Mouse (Mus musculus): Measurements from ENCODE around the gene Dtymk. TPM values are rescaled to one million over a fixed set of nuclear protein-coding genes. Genes with fewer than 3 reads are reported as not detected.

Gene Dtymk
- polyA plus RNA-seq, 1 experiment from 2014 or later, result 280 TPM

GRCm38 (mm10) chr1:93800670-93801503, 847 bp downstream of the Dtymk start:
- WGBS, result 74% methylated on average over 21 of the region's 21 CpGs
- Histone ChIP-seq H3K27ac (ENCODE audit: low read length) (peak overlapping the region; percentile 84), H3K9me3 (ENCODE audit: control insufficient read depth, low read depth, low read length) (no peaks in the 10 kb centered on the region), H3K4me3 (ENCODE audit: low read depth, low read length) (peak overlapping the region; percentile 74), H3K36me3 (ENCODE audit: control insufficient read depth, insufficient read depth, low read length) (peaks cover 15% of the 10 kb centered on the region), H3K4me2 (replicated peaks; ENCODE audit: low read depth, low read length) (peak overlapping the region; percentile 80), H3K27me3 (ENCODE audit: control insufficient read depth, insufficient read depth, low read length) (no peaks in the 10 kb centered on the region), H3K9ac (replicated peaks; ENCODE audit: low read depth, low read length) (peak overlapping the region; percentile 69), H3K4me1 (ENCODE audit: control insufficient read depth, insufficient read depth, low read length) (peaks cover 27% of the 10 kb centered on the region; the same call in 1 of the 2 replicates)
- no peak for ATAC-seq (ENCODE audit: insufficient number of reproducible peaks, insufficient read depth, low FRiP score, low read depth)

- Histone ChIP-seq H3K4me3 (ENCODE audit: low read depth, low read length) (no peak overlapping the region), H3K4me1 (ENCODE audit: control insufficient read depth, insufficient read depth, low read length) (0 out of 2 replicates have a peak, but pooled peaks cover 2% of the 10 kb centered on the region), H3K27me3 (ENCODE audit: control insufficient read depth, insufficient read depth, low read length) (no peaks in the 10 kb centered on the region), H3K9ac (replicated peaks; ENCODE audit: low read depth, low read length) (no peak overlapping the region), H3K9me3 (ENCODE audit: control insufficient read depth, low read depth, low read length) (peaks cover 3% of the 10 kb centered on the region; the same call in 1 of the 2 replicates), H3K4me2 (replicated peaks; ENCODE audit: low read depth, low read length) (no peak overlapping the region), H3K27ac (ENCODE audit: low read length) (no peak overlapping the region), H3K36me3 (ENCODE audit: control insufficient read depth, insufficient read depth, low read length) (peaks cover 52% of the 10 kb centered on the region)
- no peak for ATAC-seq (ENCODE audit: insufficient number of reproducible peaks, insufficient read depth, low FRiP score, low read depth)
- 79% methylated on average over 8 of the region's 8 CpGs for WGBS
Observed at GRCm38 (mm10) chr1:93795886-93796285, 5.8 kb downstream of the Dtymk start.

GRCm38 (mm10) chr1:93794526-93794925, 7.2 kb downstream of the Dtymk start:
- WGBS, result 92% methylated on average over 8 of the region's 8 CpGs
- Histone ChIP-seq H3K9me3 (ENCODE audit: control insufficient read depth, low read depth, low read length) (peaks cover 4% of the 10 kb centered on the region; the same call in 1 of the 2 replicates), H3K4me1 (ENCODE audit: control insufficient read depth, insufficient read depth, low read length) (no peaks in the 10 kb centered on the region), H3K36me3 (ENCODE audit: control insufficient read depth, insufficient read depth, low read length) (peaks cover 55% of the 10 kb centered on the region), H3K27ac (ENCODE audit: low read length) (no peak overlapping the region), H3K9ac (replicated peaks; ENCODE audit: low read depth, low read length) (no peak overlapping the region), H3K4me2 (replicated peaks; ENCODE audit: low read depth, low read length) (no peak overlapping the region), H3K4me3 (ENCODE audit: low read depth, low read length) (no peak overlapping the region), H3K27me3 (ENCODE audit: control insufficient read depth, insufficient read depth, low read length) (no peaks in the 10 kb centered on the region)
- no peak for ATAC-seq (ENCODE audit: insufficient number of reproducible peaks, insufficient read depth, low FRiP score, low read depth)

GRCm38 (mm10) chr1:93786912-93787311, 14.8 kb downstream of the Dtymk start:
- no peak for ATAC-seq (ENCODE audit: insufficient number of reproducible peaks, insufficient read depth, low FRiP score, low read depth)
- WGBS, result 83% methylated on average over 2 of the region's 2 CpGs
- Histone ChIP-seq H3K36me3 (ENCODE audit: control insufficient read depth, insufficient read depth, low read length) (peaks cover 63% of the 10 kb centered on the region), H3K27ac (ENCODE audit: low read length) (no peak overlapping the region), H3K4me2 (replicated peaks; ENCODE audit: low read depth, low read length) (no peak overlapping the region), H3K27me3 (ENCODE audit: control insufficient read depth, insufficient read depth, low read length) (no peaks in the 10 kb centered on the region), H3K9ac (replicated peaks; ENCODE audit: low read depth, low read length) (no peak overlapping the region), H3K9me3 (ENCODE audit: control insufficient read depth, low read depth, low read length) (peaks cover 4% of the 10 kb centered on the region; the same call in 1 of the 2 replicates), H3K4me1 (ENCODE audit: control insufficient read depth, insufficient read depth, low read length) (no peaks in the 10 kb centered on the region), H3K4me3 (ENCODE audit: low read depth, low read length) (no peak overlapping the region)

- WGBS, result 94% methylated on average over 5 of the region's 5 CpGs
- no peak for ATAC-seq (ENCODE audit: insufficient number of reproducible peaks, insufficient read depth, low FRiP score, low read depth)
- Histone ChIP-seq H3K9ac (replicated peaks; ENCODE audit: low read depth, low read length) (no peak overlapping the region), H3K9me3 (ENCODE audit: control insufficient read depth, low read depth, low read length) (no peaks in the 10 kb centered on the region), H3K27ac (ENCODE audit: low read length) (no peak overlapping the region), H3K4me2 (replicated peaks; ENCODE audit: low read depth, low read length) (no peak overlapping the region), H3K4me1 (ENCODE audit: control insufficient read depth, insufficient read depth, low read length) (no peaks in the 10 kb centered on the region), H3K27me3 (ENCODE audit: control insufficient read depth, insufficient read depth, low read length) (no peaks in the 10 kb centered on the region), H3K36me3 (ENCODE audit: control insufficient read depth, insufficient read depth, low read length) (peaks cover 68% of the 10 kb centered on the region), H3K4me3 (ENCODE audit: low read depth, low read length) (no peak overlapping the region)
Observed at GRCm38 (mm10) chr1:93776686-93777085, 25.0 kb downstream of the Dtymk start.

GRCm38 (mm10) chr1:93769901-93770300, 31.8 kb downstream of the Dtymk start:
- Histone ChIP-seq H3K4me2 (replicated peaks; ENCODE audit: low read depth, low read length) (no peak overlapping the region), H3K9me3 (ENCODE audit: control insufficient read depth, low read depth, low read length) (no peaks in the 10 kb centered on the region), H3K36me3 (ENCODE audit: control insufficient read depth, insufficient read depth, low read length) (peaks cover 23% of the 10 kb centered on the region), H3K9ac (replicated peaks; ENCODE audit: low read depth, low read length) (no peak overlapping the region), H3K27ac (ENCODE audit: low read length) (no peak overlapping the region), H3K27me3 (ENCODE audit: control insufficient read depth, insufficient read depth, low read length) (no peaks in the 10 kb centered on the region), H3K4me1 (ENCODE audit: control insufficient read depth, insufficient read depth, low read length) (no peaks in the 10 kb centered on the region), H3K4me3 (ENCODE audit: low read depth, low read length) (no peak overlapping the region)
- 88% methylated on average over 3 of the region's 3 CpGs for WGBS
- no peak for ATAC-seq (ENCODE audit: insufficient number of reproducible peaks, insufficient read depth, low FRiP score, low read depth)

- Histone ChIP-seq H3K4me2 (replicated peaks; ENCODE audit: low read depth, low read length) (no peak overlapping the region), H3K4me3 (ENCODE audit: low read depth, low read length) (no peak overlapping the region), H3K9me3 (ENCODE audit: control insufficient read depth, low read depth, low read length) (no peaks in the 10 kb centered on the region), H3K27ac (ENCODE audit: low read length) (no peak overlapping the region), H3K27me3 (ENCODE audit: control insufficient read depth, insufficient read depth, low read length) (no peaks in the 10 kb centered on the region), H3K4me1 (ENCODE audit: control insufficient read depth, insufficient read depth, low read length) (no peaks in the 10 kb centered on the region), H3K9ac (replicated peaks; ENCODE audit: low read depth, low read length) (no peak overlapping the region), H3K36me3 (ENCODE audit: control insufficient read depth, insufficient read depth, low read length) (peaks cover 10% of the 10 kb centered on the region; the same call in 1 of the 2 replicates)
- ATAC-seq (ENCODE audit: insufficient number of reproducible peaks, insufficient read depth, low FRiP score, low read depth), result no peak
- WGBS, result 96% methylated on average over 6 of the region's 6 CpGs
Observed at GRCm38 (mm10) chr1:93767600-93767999, 34.1 kb downstream of the Dtymk start.

- Histone ChIP-seq H3K9ac (replicated peaks; ENCODE audit: low read depth, low read length) (no peak overlapping the region), H3K4me1 (ENCODE audit: control insufficient read depth, insufficient read depth, low read length) (no peaks in the 10 kb centered on the region), H3K4me2 (replicated peaks; ENCODE audit: low read depth, low read length) (no peak overlapping the region), H3K27ac (ENCODE audit: low read length) (no peak overlapping the region), H3K36me3 (ENCODE audit: control insufficient read depth, insufficient read depth, low read length) (peaks cover 8% of the 10 kb centered on the region; the same call in 1 of the 2 replicates), H3K9me3 (ENCODE audit: control insufficient read depth, low read depth, low read length) (no peaks in the 10 kb centered on the region), H3K4me3 (ENCODE audit: low read depth, low read length) (no peak overlapping the region), H3K27me3 (ENCODE audit: control insufficient read depth, insufficient read depth, low read length) (no peaks in the 10 kb centered on the region)
- 93% methylated on average over 9 of the region's 9 CpGs for WGBS
- ATAC-seq (ENCODE audit: insufficient number of reproducible peaks, insufficient read depth, low FRiP score, low read depth), result no peak
Observed at GRCm38 (mm10) chr1:93764871-93765591, 36.7 kb downstream of the Dtymk start.
